Comparison of ENCODE assay signal across 23 mouse cellular contexts in genomic region chr8:88150910-88151371, GRCm38 (mm10). TPM values are rescaled to one million over a fixed set of nuclear protein-coding genes. Genes with fewer than 3 reads are reported as not detected.
DNase-seq lines count a peak whose midpoint lies in the region; ATAC-seq and TF ChIP-seq lines count a peak whose summit lies in the region.
"Had no signal": no experiment of that assay in that cellular context is flagged by ENCODE, and none has a peak within 500 bp of the region (broad histone marks: within the 10 kb centered on the region; RNA-seq: fewer than 3 reads in every experiment).

No protein-coding gene starts in this region.

- TF ChIP-seq RAD21 in CH12.LX (IDR thresholded peaks at IDR 0.05; ENCODE audit: low read depth, low read length), result no peak

- no peak for ATAC-seq in hindbrain, postnatal 0 days
- ATAC-seq in liver, embryonic 11.5 days (replicated peaks; ENCODE audit: low FRiP score), result no peak
- ATAC-seq: forebrain, embryonic 15.5 days; liver, embryonic 12.5 days had no signal

- no peaks in the 10 kb centered on the region for H3K27me3 ChIP-seq in CH12.LX (replicated peaks)
- H3K27me3 ChIP-seq in hindbrain, postnatal 0 days (ENCODE audit: insufficient read depth, low read length), result no peaks in the 10 kb centered on the region
- H3K27me3 ChIP-seq in liver, embryonic 11.5 days (replicated peaks; ENCODE audit: control insufficient read depth, insufficient read depth, low read length), result no peaks in the 10 kb centered on the region
- H3K27me3 ChIP-seq: forebrain, embryonic 15.5 days; heart, embryonic 15.5 days; limb, embryonic 12.5 days; liver, embryonic 12.5 days had no signal

- dilution Hi-C loops in CH12.LX (cut with MboI; ENCODE audit: extremely low pct_ligation_motif_present, extremely low pct_unique_long_range_greater_than_20kb, low sequenced_read_pairs), result no loop called here

- H3K4me2 ChIP-seq in CH12.LX (ENCODE audit: insufficient read depth, low read depth, poor library complexity, severe bottlenecking), result no peak overlapping the region
- H3K4me2 ChIP-seq in hindbrain, postnatal 0 days (ENCODE audit: low read depth, low read length), result no peak overlapping the region
- no peak overlapping the region for H3K4me2 ChIP-seq in liver, embryonic 11.5 days
- H3K4me2 ChIP-seq: forebrain, embryonic 15.5 days; heart, embryonic 15.5 days; hindbrain, embryonic 14.5 days; limb, embryonic 12.5 days; liver, embryonic 12.5 days; midbrain, embryonic 11.5 days had no signal

- H3K4me1 ChIP-seq in CH12.LX (ENCODE audit: control insufficient read depth in 1 of 2, insufficient read depth in 2 of 2), result peaks cover 7 to 19% of the 10 kb centered on the region in 2 experiments
- no peaks in the 10 kb centered on the region for H3K4me1 ChIP-seq in hindbrain, postnatal 0 days (ENCODE audit: insufficient read depth, low read length)
- no peaks in the 10 kb centered on the region for H3K4me1 ChIP-seq in liver, embryonic 11.5 days (replicated peaks; ENCODE audit: control insufficient read depth, insufficient read depth, low read length)
- H3K4me1 ChIP-seq: forebrain, embryonic 15.5 days; heart, embryonic 15.5 days; limb, embryonic 12.5 days; liver, embryonic 12.5 days had no signal

- no peak overlapping the region for H3K9ac ChIP-seq in CH12.LX (ENCODE audit: insufficient read depth, low read depth)
- H3K9ac ChIP-seq in hindbrain, postnatal 0 days (replicated peaks; ENCODE audit: low read length), result no peak overlapping the region
- no peak overlapping the region for H3K9ac ChIP-seq in liver, embryonic 11.5 days (ENCODE audit: low read depth, low read length)
- H3K9ac ChIP-seq: forebrain, embryonic 15.5 days; heart, embryonic 15.5 days; hindbrain, embryonic 14.5 days; limb, embryonic 12.5 days; liver, embryonic 12.5 days had no signal

- TF ChIP-seq CTCF in layer of hippocampus, adult 2 months (conservative IDR thresholded peaks at IDR 0.05), result no peak
- no peak for TF ChIP-seq CTCF in CH12.LX (conservative IDR thresholded peaks at IDR 0.05 in 1 of 2, IDR thresholded peaks at IDR 0.05 in 1 of 2; ENCODE audit: low read depth in 2 of 2, low read length in 2 of 2)
- TF ChIP-seq CTCF in left cerebral cortex, adult 2 months (IDR thresholded peaks at IDR 0.05), result no peak
- TF ChIP-seq CTCF in hindbrain, postnatal 0 days (IDR thresholded peaks at IDR 0.05; ENCODE audit: low read depth), result no peak

- TF ChIP-seq EP300 in CH12.LX (IDR thresholded peaks at IDR 0.05; ENCODE audit: low read length), result peak; percentile 58

- H3K4me3 ChIP-seq in layer of hippocampus, adult 2 months, result no peak overlapping the region
- H3K4me3 ChIP-seq in CH12.LX (replicated peaks in 1 of 3; ENCODE audit: low read depth in 2 of 3, low read length in 2 of 3, poor library complexity in 1 of 3), result no peak overlapping the region
- no peak overlapping the region for H3K4me3 ChIP-seq in left cerebral cortex, adult 2 months
- no peak overlapping the region for H3K4me3 ChIP-seq in hindbrain, postnatal 0 days (ENCODE audit: low read length)
- no peak overlapping the region for H3K4me3 ChIP-seq in liver, embryonic 11.5 days (ENCODE audit: low read depth, low read length)
- H3K4me3 ChIP-seq: forebrain, embryonic 15.5 days; gastrocnemius, adult 2 months; heart, embryonic 15.5 days; limb, embryonic 12.5 days; liver, embryonic 12.5 days had no signal

- peak overlapping the region; percentile 36; the same call in 1 of the 2 replicates for H3K27ac ChIP-seq in layer of hippocampus, adult 2 months
- peak overlapping the region; percentile 27 for H3K27ac ChIP-seq in CH12.LX (ENCODE audit: insufficient read depth, low read depth)
- H3K27ac ChIP-seq in left cerebral cortex, adult 2 months, result peak overlapping the region; percentile 8; the same call in 1 of the 2 replicates
- no peak overlapping the region for H3K27ac ChIP-seq in hindbrain, postnatal 0 days
- H3K27ac ChIP-seq in liver, embryonic 11.5 days (ENCODE audit: low read depth, low read length), result no peak overlapping the region
- H3K27ac ChIP-seq: forebrain, embryonic 15.5 days; gastrocnemius, adult 2 months; heart, embryonic 15.5 days; hindbrain, embryonic 14.5 days; limb, embryonic 12.5 days; liver, embryonic 12.5 days had no signal

- in situ Hi-C loops in CH12.LX (cut with MboI; ENCODE audit: low pct_ligation_motif_present, low pct_unique_long_range_greater_than_20kb, low sequenced_read_pairs), result no loop called here

- intact Hi-C loops in left cerebral cortex, adult 2 months (cut with DNase I), result loop anchor here (10.0 kb wide), 1 partner anchor 574 kb away; no protein-coding TSS in a partner anchor

- peak in 1 of 2 experiments; percentile 4 for DNase-seq in layer of hippocampus, adult 2 months (ENCODE audit: low spot score in 2 of 2)
- no peak for DNase-seq in layer of hippocampus, postnatal 10 days (ENCODE audit: low spot score in 2 of 2)
- peak; percentile 9 for DNase-seq in CD4-positive helper T cell, adult 2 months (ENCODE audit: low read depth, low spot score)
- DNase-seq in CH12.LX (ENCODE audit: extremely low read depth), result peak; percentile 67
- peak; percentile 16 to 26 for DNase-seq in left cerebral cortex, adult 2 months (ENCODE audit: extremely low spot score in 1 of 2, low spot score in 2 of 2)
- DNase-seq in hindbrain, postnatal 0 days (ENCODE audit: low spot score), result no peak
- no peak for DNase-seq in urinary bladder, postnatal 4 days (ENCODE audit: low spot score in 2 of 2)
- no peak for DNase-seq in liver, embryonic 11.5 days (ENCODE audit: low spot score)
- DNase-seq: adrenal gland, postnatal 25 days; cerebellum, adult 9-10 months; gastrocnemius, adult 2 months; heart, postnatal 36 days; kidney, adult 11 months; kidney, postnatal 4 days; lung, adult 18-20 months; lung, postnatal 10 days; thymus, adult 2 months had no signal

- 98% methylated on average over 6 of the region's 6 CpGs for WGBS in hindbrain, postnatal 0 days
- 95% methylated on average over 6 of the region's 6 CpGs for WGBS in liver, embryonic 11.5 days

- no peak for TF ChIP-seq POLR2A in CH12.LX (IDR thresholded peaks at IDR 0.05; ENCODE audit: low read depth, low read length)

- H3K36me3 ChIP-seq in CH12.LX (replicated peaks in 1 of 2; ENCODE audit: control insufficient read depth in 1 of 2, insufficient read depth in 1 of 2, low read length in 1 of 2), result peaks cover 56 to 85% of the 10 kb centered on the region in 2 experiments
- H3K36me3 ChIP-seq in hindbrain, postnatal 0 days (ENCODE audit: insufficient read depth, low read length), result peaks cover 34% of the 10 kb centered on the region
- peaks cover 18% of the 10 kb centered on the region for H3K36me3 ChIP-seq in liver, embryonic 11.5 days (ENCODE audit: control insufficient read depth, insufficient read depth, low read length)

- no peaks in the 10 kb centered on the region for H3K9me3 ChIP-seq in CH12.LX (replicated peaks; ENCODE audit: low read length)
- H3K9me3 ChIP-seq in hindbrain, postnatal 0 days (ENCODE audit: low read length), result no peaks in the 10 kb centered on the region
- H3K9me3 ChIP-seq in liver, embryonic 11.5 days (ENCODE audit: control insufficient read depth, low read length), result no peaks in the 10 kb centered on the region
- H3K9me3 ChIP-seq: forebrain, embryonic 15.5 days; heart, embryonic 15.5 days; limb, embryonic 12.5 days; liver, embryonic 12.5 days had no signal

- peaks cover 5% of the 10 kb centered on the region; the same call in 1 of the 2 replicates for H3K79me2 ChIP-seq in CH12.LX (replicated peaks; ENCODE audit: control insufficient read depth, extremely low read depth, insufficient read depth, poor library complexity, severe bottlenecking)

TF ChIP-seq in CH12.LX, 34 proteins besides CTCF, POLR2A, EP300 and RAD21 (continues in another document):
- peak; percentile 75 for TF ChIP-seq SIN3A (IDR thresholded peaks at IDR 0.05; ENCODE audit: low read length)
- TF ChIP-seq IRF4 (IDR thresholded peaks at IDR 0.05; ENCODE audit: low read depth, low read length), result peak; percentile 49
- TF ChIP-seq ETS1 (conservative IDR thresholded peaks at IDR 0.05; ENCODE audit: low read depth, low read length), result peak; percentile 69
- no peak for TF ChIP-seq KAT2A (IDR thresholded peaks at IDR 0.05; ENCODE audit: insufficient replicate concordance, low read length)
- TF ChIP-seq TBP (conservative IDR thresholded peaks at IDR 0.05; ENCODE audit: low read depth, low read length), result no peak
- 0 out of 2 replicates have a peak, but pooled peaks have one; percentile 23 for TF ChIP-seq JUND (conservative IDR thresholded peaks at IDR 0.05; ENCODE audit: low read depth, low read length)
- TF ChIP-seq MAZ (IDR thresholded peaks at IDR 0.05; ENCODE audit: low read depth, low read length), result no peak
- TF ChIP-seq PAX5 (IDR thresholded peaks at IDR 0.05; ENCODE audit: low read length), result no peak

RNA-seq across cellular contexts. Expression of gene Heatr3, which starts 13.3 kb away (rescaled TPM):
- total RNA-seq in layer of hippocampus, adult 2 months (2021), result 10 to 100 TPM; 30.0 to 32.9 TPM
- total RNA-seq in layer of hippocampus, postnatal 10 days (2021), result 10 to 100 TPM; 31.2 to 34.7 TPM
- total RNA-seq in CH12.LX (2012; rRNA removed) (46.6 and 60.8 TPM in 2 replicates), CH12.LX (2014; rRNA removed) (126 TPM in 2 replicates)
- polyA plus RNA-seq in CH12.LX (2012; ENCODE audit: insufficient read length, low read depth), result 84.9 and 92.6 TPM in 2 replicates
- 10 to 100 TPM; 30.4 to 30.7 TPM for total RNA-seq in left cerebral cortex, adult 2 months (2021)
- 28.5 and 36.0 TPM in 2 replicates for total RNA-seq in hindbrain, postnatal 0 days (2014; rRNA removed)
- 28.4 and 29.2 TPM in 2 replicates for polyA plus RNA-seq in hindbrain, postnatal 0 days (2015; fragmentation: Nextera tagmentation; extraction: Ambion mirVana)
- 69.6 and 77.8 TPM in 2 replicates for polyA plus RNA-seq in liver, embryonic 11.5 days (2014; fragmentation: Nextera tagmentation; extraction: Ambion mirVana)

RNA-seq across cellular contexts. Expression of gene Cnep1r1, which starts 32.4 kb away (rescaled TPM):
- 10 to 100 TPM; 30.7 to 32.1 TPM for total RNA-seq in layer of hippocampus, adult 2 months (2021)
- total RNA-seq in layer of hippocampus, postnatal 10 days (2021), result 10 to 100 TPM; 32.3 to 34.7 TPM
- total RNA-seq in CH12.LX (2012; rRNA removed) (8.7 TPM in 2 replicates), CH12.LX (2014; rRNA removed) (30.8 and 32.9 TPM in 2 replicates)
- 29.2 and 31.2 TPM in 2 replicates for polyA plus RNA-seq in CH12.LX (2012; ENCODE audit: insufficient read length, low read depth)
- total RNA-seq in left cerebral cortex, adult 2 months (2021), result 10 to 100 TPM; 33.4 to 34.3 TPM
- total RNA-seq in hindbrain, postnatal 0 days (2014; rRNA removed), result 12.3 and 21.3 TPM in 2 replicates
- polyA plus RNA-seq in hindbrain, postnatal 0 days (2015; fragmentation: Nextera tagmentation; extraction: Ambion mirVana), result 26.6 and 28.5 TPM in 2 replicates
- 30.8 and 33.6 TPM in 2 replicates for polyA plus RNA-seq in liver, embryonic 11.5 days (2014; fragmentation: Nextera tagmentation; extraction: Ambion mirVana)

RNA-seq across cellular contexts. Expression of gene Tent4b, which starts 48.1 kb away (rescaled TPM):
- 10 to 100 TPM; 37.3 to 37.5 TPM for total RNA-seq in layer of hippocampus, adult 2 months (2021)
- total RNA-seq in layer of hippocampus, postnatal 10 days (2021), result 10 to 100 TPM; 34.3 to 37.0 TPM
- 20.1 and 26.8 TPM in 2 replicates for total RNA-seq in CH12.LX (2012; rRNA removed)
- total RNA-seq in CH12.LX (2014; rRNA removed), result 27.9 and 33.6 TPM in 2 replicates
- 32.4 and 37.8 TPM in 2 replicates for polyA plus RNA-seq in CH12.LX (2012; ENCODE audit: insufficient read length, low read depth)
- total RNA-seq in left cerebral cortex, adult 2 months (2021), result 10 to 100 TPM; 38.6 to 39.8 TPM
- total RNA-seq in hindbrain, postnatal 0 days (2014; rRNA removed), result 20.3 and 33.6 TPM in 2 replicates
- 7.9 and 8.4 TPM in 2 replicates for polyA plus RNA-seq in hindbrain, postnatal 0 days (2015; fragmentation: Nextera tagmentation; extraction: Ambion mirVana)
- 11.2 and 11.9 TPM in 2 replicates for polyA plus RNA-seq in liver, embryonic 11.5 days (2014; fragmentation: Nextera tagmentation; extraction: Ambion mirVana)

Comparison
In these comparisons a context has a peak if more than half of its experiments do, and no peak if none do; other contexts are left out.
1. DNase-seq: peak in CD4-positive helper T cell, adult 2 months (single experiment), CH12.LX (single experiment) and left cerebral cortex, adult 2 months (2 of 2); none in layer of hippocampus, postnatal 10 days (0 of 2), hindbrain, postnatal 0 days (single experiment), urinary bladder, postnatal 4 days (0 of 2) and liver, embryonic 11.5 days (single experiment).
2. H3K27ac ChIP-seq: peak in layer of hippocampus, adult 2 months (single experiment), CH12.LX (single experiment) and left cerebral cortex, adult 2 months (single experiment); none in hindbrain, postnatal 0 days (single experiment) and liver, embryonic 11.5 days (single experiment).